Mouse (Mus musculus) hindbrain, postnatal 0 days (tissue): ENCODE measurements around the gene Krt23. TPM values are rescaled to one million over a fixed set of nuclear protein-coding genes. Genes with fewer than 3 reads are reported as not detected.

Experiments
- ATAC-seq: fragments of 200-750 bp; cut with Nextera tagmentation; 2 replicates; pipeline ENCODE4 v1.8.0; 2017; ENCODE audit warnings: mild to moderate bottlenecking, moderate TSS enrichment, moderate library complexity
- DNase-seq: peaks from one replicate; pipeline ENCODE4 v3.0.0-alpha.2; 2015; ENCODE audit warnings: low spot score
- H3K27ac ChIP-seq: fragments of 300-500 bp; sonication (generic); 2 replicates; pipeline ENCODE4 v1.5.1; 2014; ENCODE audit warnings: mild to moderate bottlenecking
- H3K27me3 ChIP-seq: fragments of 300-500 bp; sonication (generic); 2 replicates; pipeline ENCODE4 v1.6.1; 2014; ENCODE audit warnings: low read length, mixed read lengths; ENCODE audit not compliant: insufficient read depth
- H3K36me3 ChIP-seq: fragments of 300-500 bp; sonication (generic); 2 replicates; pipeline ENCODE4 v1.6.1; 2014; ENCODE audit warnings: low read length, mixed read lengths; ENCODE audit not compliant: insufficient read depth
- H3K4me1 ChIP-seq: fragments of 300-500 bp; sonication (generic); 2 replicates; pipeline ENCODE4 v1.6.1; 2014; ENCODE audit warnings: antibody characterized with exemption, low read length, mixed read lengths; ENCODE audit not compliant: insufficient read depth
- H3K4me2 ChIP-seq: fragments of 300-500 bp; sonication (generic); 2 replicates; pipeline ENCODE4 v1.6.1; 2014; ENCODE audit warnings: low read depth, mild to moderate bottlenecking, low read length, moderate library complexity, mixed read lengths
- H3K4me3 ChIP-seq: fragments of 300-500 bp; sonication (generic); 2 replicates; pipeline ENCODE4 v1.5.1; 2014; ENCODE audit warnings: low read length
- H3K9ac ChIP-seq: fragments of 300-500 bp; sonication (generic); replicated peaks from 2 replicates; pipeline ENCODE4 v1.6.1; 2014; ENCODE audit warnings: mild to moderate bottlenecking, low read length, moderate library complexity, mixed read lengths
- H3K9me3 ChIP-seq: fragments of 300-500 bp; sonication (generic); 2 replicates; pipeline ENCODE4 v1.6.1; 2016; ENCODE audit warnings: low read length, mixed read lengths
- CTCF ChIP-seq: IDR thresholded peaks from 2 replicates; pipeline ENCODE4 v1.5.1; 2016; ENCODE audit warnings: antibody characterized with exemption, control low read depth, low read depth
- WGBS: fragments of 180-500 bp; shearing (Covaris S2); extraction: QIAGEN DNeasy Blood & Tissue Kit; methylation state at CpG from one replicate; pipeline ENCODE4 v1.1.7; 2014; 5-methylcytosine and 5-hydroxymethylcytosine counted together
- polyA plus RNA-seq: library from polyadenylated mRNA; unstranded; fragments of >200 nt; fragmentation: Nextera tagmentation; extraction: Ambion mirVana; gene quantifications from 2 replicates; pipeline ENCODE4 v1.2.1, GENCODE M21; 2015
- total RNA-seq: library from RNA; depleted of rRNA; stranded (reverse); fragments of >200 nt; gene quantifications from 2 replicates; pipeline ENCODE4 v1.2.3, GENCODE M21; 2014

Gene Krt23
- total and polyA plus RNA-seq, 2 experiments from 2014 or later = 0.41 TPM; not detected in 1

DNA sequence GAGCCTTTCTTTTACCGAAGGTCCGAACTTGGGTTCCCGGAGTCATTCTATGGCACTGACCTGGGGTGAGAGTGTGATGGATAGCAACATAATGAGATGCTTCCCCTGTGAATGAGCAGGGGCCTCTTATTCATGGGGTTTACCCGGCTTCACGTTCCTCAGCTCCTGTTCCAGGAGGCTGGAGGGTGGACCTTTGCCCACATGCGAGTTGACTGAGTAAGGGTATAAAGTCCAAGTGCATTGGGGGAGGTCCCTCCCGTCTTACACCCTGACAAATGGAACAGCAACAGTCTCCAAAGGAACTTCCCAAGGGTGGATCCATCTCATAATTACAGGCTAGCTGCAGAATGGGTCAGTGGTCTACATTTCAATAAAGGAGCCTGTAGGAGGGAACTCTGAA, 31.2 kb downstream of the Krt23 start:
- no peaks in the 10 kb centered on the region for H3K4me1 ChIP-seq
- 57% methylated on average over 7 of the region's 7 CpGs for WGBS
- no peak for DNase-seq
- H3K4me2 ChIP-seq = no peak overlapping the region
- no peaks in the 10 kb centered on the region for H3K27me3 ChIP-seq
- H3K9ac ChIP-seq = no peak overlapping the region
- H3K4me3 ChIP-seq = no peak overlapping the region
- TF ChIP-seq CTCF = no peak
- no peaks in the 10 kb centered on the region for H3K9me3 ChIP-seq
- H3K36me3 ChIP-seq = no peaks in the 10 kb centered on the region
- H3K27ac ChIP-seq = no peak overlapping the region
- ATAC-seq = no peak

DNA sequence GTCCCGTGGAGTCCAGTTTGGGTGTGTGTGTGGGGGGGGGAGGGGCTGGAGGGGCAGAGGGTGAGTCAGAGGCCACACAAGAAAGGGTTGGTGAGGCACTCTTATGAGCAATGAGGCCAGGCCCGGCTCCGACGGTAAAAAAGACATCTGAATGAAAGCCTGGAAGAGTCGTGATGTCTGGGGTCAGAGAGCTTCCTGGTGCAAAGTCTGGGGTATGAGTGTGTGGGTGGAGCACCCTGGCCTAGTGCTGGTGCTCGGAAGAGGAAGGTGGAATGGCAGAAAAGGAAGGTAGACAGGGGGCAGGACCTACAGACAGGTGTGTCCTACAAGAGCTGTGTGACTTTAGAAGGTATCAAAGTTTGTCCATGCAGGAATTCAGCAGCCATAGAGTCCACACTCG, 34.0 kb downstream of the Krt23 start:
- H3K27ac ChIP-seq = no peak overlapping the region
- no peak for DNase-seq
- H3K4me2 ChIP-seq = no peak overlapping the region
- 67% methylated on average over 7 of the region's 7 CpGs for WGBS
- no peaks in the 10 kb centered on the region for H3K27me3 ChIP-seq
- H3K36me3 ChIP-seq = no peaks in the 10 kb centered on the region
- no peak overlapping the region for H3K9ac ChIP-seq
- H3K9me3 ChIP-seq = no peaks in the 10 kb centered on the region
- TF ChIP-seq CTCF = no peak
- ATAC-seq = no peak
- no peaks in the 10 kb centered on the region for H3K4me1 ChIP-seq
- no peak overlapping the region for H3K4me3 ChIP-seq

DNA sequence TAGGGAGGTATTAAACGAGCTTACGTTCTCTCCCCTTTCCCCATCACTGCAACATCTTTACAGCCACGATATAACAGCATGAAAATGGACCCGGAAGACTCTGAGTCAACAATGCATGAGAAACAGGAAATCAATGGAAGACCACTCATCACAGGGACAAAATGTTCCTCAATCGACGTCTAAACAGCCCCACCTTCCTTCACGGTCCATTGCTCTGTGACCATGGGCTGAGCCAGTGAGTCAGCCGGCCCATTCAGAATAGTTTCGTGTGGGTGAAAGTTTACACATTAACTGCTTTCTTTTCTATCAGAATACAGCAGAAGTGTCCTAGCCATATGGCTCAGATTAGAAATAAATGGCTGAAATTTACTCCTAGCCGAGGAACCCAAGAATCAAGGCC, 38.2 kb downstream of the Krt23 start:
- H3K9me3 ChIP-seq = no peaks in the 10 kb centered on the region
- no peak overlapping the region for H3K9ac ChIP-seq
- no peak overlapping the region for H3K27ac ChIP-seq
- H3K4me1 ChIP-seq = no peaks in the 10 kb centered on the region
- no peaks in the 10 kb centered on the region for H3K27me3 ChIP-seq
- no peak overlapping the region for H3K4me2 ChIP-seq
- no peak for TF ChIP-seq CTCF
- no peaks in the 10 kb centered on the region for H3K36me3 ChIP-seq
- no peak for DNase-seq
- ATAC-seq = no peak
- 54% methylated on average over 10 of the region's 10 CpGs for WGBS
- no peak overlapping the region for H3K4me3 ChIP-seq

DNA sequence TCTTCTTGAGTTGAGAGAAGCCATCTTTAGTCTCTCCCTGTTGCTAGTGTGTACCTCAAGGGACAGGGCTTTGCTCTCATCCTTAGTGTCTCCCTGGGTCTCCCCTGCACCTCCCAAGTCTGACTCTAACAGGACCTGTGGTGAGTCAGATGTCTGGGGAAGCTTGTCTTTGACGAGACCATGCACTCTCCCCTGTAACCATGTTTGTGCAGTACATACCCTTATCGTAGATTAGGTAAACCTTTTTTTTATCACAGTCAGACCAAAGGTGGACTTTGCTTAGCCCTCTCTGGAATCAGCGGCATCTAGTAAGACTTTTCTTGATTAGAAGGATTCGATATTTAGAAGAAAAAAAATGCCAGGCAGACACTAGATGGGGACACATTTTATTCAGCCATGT, 38.9 kb downstream of the Krt23 start:
- Histone ChIP-seq H3K27me3 (no peaks in the 10 kb centered on the region), H3K9ac (no peak overlapping the region), H3K4me3 (no peak overlapping the region), H3K9me3 (no peaks in the 10 kb centered on the region), H3K36me3 (no peaks in the 10 kb centered on the region), H3K4me1 (no peaks in the 10 kb centered on the region), H3K4me2 (no peak overlapping the region), H3K27ac (no peak overlapping the region)
- no peak for DNase-seq
- no peak for TF ChIP-seq CTCF
- WGBS = 91% methylated on average over 4 of the region's 4 CpGs
- ATAC-seq = no peak

DNA sequence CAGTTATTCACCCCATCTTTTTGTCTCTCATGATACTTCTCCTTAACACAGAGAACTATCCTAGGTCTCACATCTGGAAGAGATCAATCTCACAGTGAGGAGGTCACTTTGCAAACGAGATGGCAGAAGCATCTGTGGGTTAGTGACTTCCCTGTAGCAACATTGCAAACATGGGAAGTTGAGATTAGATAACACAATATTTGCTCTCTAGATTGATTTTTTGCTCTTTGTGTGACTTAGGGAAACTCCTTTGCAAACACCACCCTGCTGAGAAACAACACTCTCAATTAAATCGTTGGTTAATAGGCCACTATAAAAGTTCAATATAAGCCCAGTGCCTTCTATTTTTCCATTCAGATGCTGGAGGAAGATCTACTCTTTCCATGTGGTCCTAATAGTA, 44.2 kb downstream of the Krt23 start:
- no peak for TF ChIP-seq CTCF
- H3K36me3 ChIP-seq = no peaks in the 10 kb centered on the region

DNA sequence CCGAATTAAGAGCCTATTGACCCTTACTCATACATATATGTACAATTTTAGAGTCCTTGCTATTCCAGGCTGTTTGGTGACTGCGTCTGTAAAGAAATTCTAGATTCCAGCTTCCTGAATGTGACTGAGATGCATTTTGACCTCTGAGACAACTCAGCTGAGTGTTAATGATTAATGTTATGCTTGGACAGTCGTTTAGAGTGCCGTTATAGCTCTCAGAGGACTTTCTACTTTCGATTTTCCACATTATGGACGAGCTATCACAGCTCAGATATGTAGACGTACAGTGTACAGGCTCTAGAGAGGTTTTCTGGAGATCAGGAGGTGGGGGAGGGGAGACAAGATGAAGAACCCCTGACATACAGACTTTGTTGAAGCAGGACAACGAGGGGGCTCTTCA, 51.7 kb downstream of the Krt23 start:
- Histone ChIP-seq H3K4me2 (no peak overlapping the region), H3K4me1 (no peaks in the 10 kb centered on the region), H3K27me3 (no peaks in the 10 kb centered on the region), H3K4me3 (no peak overlapping the region), H3K9me3 (no peaks in the 10 kb centered on the region), H3K27ac (no peak overlapping the region), H3K36me3 (no peaks in the 10 kb centered on the region), H3K9ac (no peak overlapping the region)
- DNase-seq = no peak
- no peak for ATAC-seq
- WGBS = 74% methylated on average over 8 of the region's 8 CpGs
- TF ChIP-seq CTCF = no peak

More for the DNA sequence above, 44.2 kb downstream of the Krt23 start:
- H3K4me1 ChIP-seq = no peaks in the 10 kb centered on the region
- no peak for DNase-seq
- H3K9ac ChIP-seq = no peak overlapping the region
- H3K4me2 ChIP-seq = no peak overlapping the region
- WGBS = 70% methylated on average over 2 of the region's 2 CpGs
- H3K27me3 ChIP-seq = no peaks in the 10 kb centered on the region
- H3K9me3 ChIP-seq = no peaks in the 10 kb centered on the region
- ATAC-seq = no peak
- H3K27ac ChIP-seq = no peak overlapping the region
- H3K4me3 ChIP-seq = no peak overlapping the region

DNA sequence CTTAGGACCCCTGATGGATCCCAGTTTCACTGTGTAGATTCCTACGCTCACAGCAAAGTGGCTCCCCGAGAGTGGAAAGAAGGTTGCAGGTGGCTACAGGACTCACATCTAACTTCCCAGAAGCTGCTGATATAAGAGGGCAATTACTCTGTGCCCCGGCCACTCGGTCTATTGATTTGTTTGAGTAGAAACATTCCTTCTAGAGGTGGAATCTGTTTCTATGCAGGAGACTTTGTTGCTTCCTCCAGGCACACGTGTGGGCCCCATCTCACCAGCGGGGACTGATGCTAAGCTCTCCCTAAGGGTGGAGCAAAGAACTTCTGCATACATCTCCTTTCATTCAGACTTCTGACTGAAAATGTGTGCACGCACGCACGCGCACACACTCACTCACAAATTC, 53.5 kb downstream of the Krt23 start:
- ATAC-seq (no peak), DNase-seq (no peak)
- H3K4me2 ChIP-seq = no peak overlapping the region
- H3K9ac ChIP-seq = no peak overlapping the region
- no peak for TF ChIP-seq CTCF
- no peak overlapping the region for H3K4me3 ChIP-seq
- 79% methylated on average over 10 of the region's 10 CpGs for WGBS
- H3K9me3 ChIP-seq = no peaks in the 10 kb centered on the region
- no peaks in the 10 kb centered on the region for H3K36me3 ChIP-seq
- no peaks in the 10 kb centered on the region for H3K27me3 ChIP-seq
- H3K4me1 ChIP-seq = no peaks in the 10 kb centered on the region
- no peak overlapping the region for H3K27ac ChIP-seq
